Mouse (Mus musculus) bone marrow macrophage, adult 2 months (primary cell): ENCODE measurements at regions not wholly inside any gene's neighbourhood (a gene's known extent, or its start where the extent isn't known, plus 50 kb on each side); places are given as distances from the start of the nearest gene placed in this dataset.
A peak's percentile ranks its signal among the peaks of the same experiment; 100 is the strongest.

Experiments
- H3K27ac ChIP-seq: 2 replicates; pipeline ENCODE4 v1.5.1; 2012; ENCODE audit warnings: low read depth, low read length; ENCODE audit not compliant: insufficient read depth
- H3K4me1 ChIP-seq: 2 replicates; pipeline ENCODE4 v1.6.1; 2012; ENCODE audit warnings: low read length; ENCODE audit not compliant: control insufficient read depth, insufficient read depth
- H3K4me3 ChIP-seq: 2 replicates; pipeline ENCODE4 v1.5.1; 2012; ENCODE audit warnings: mild to moderate bottlenecking, low read length, moderate library complexity; ENCODE audit not compliant: insufficient read depth
- CTCF ChIP-seq: IDR thresholded peaks from 2 replicates; pipeline ENCODE4 v1.5.1; 2012; ENCODE audit warnings: low read depth, mild to moderate bottlenecking, low read length, moderate library complexity
- POLR2A ChIP-seq: IDR thresholded peaks from 2 replicates; pipeline ENCODE4 v1.6.1; 2012; ENCODE audit warnings: mild to moderate bottlenecking, low read depth, low read length, borderline replicate concordance

- no peak for TF ChIP-seq CTCF
- no peak for TF ChIP-seq POLR2A
- no peak overlapping the region for H3K27ac ChIP-seq
- H3K4me1 ChIP-seq = no peaks in the 10 kb centered on the region
- H3K4me3 ChIP-seq = no peak overlapping the region
Measured at GRCm38 (mm10) chr4:54515934-54516333, 428.9 kb upstream of the Zfp462 start.

DNA sequence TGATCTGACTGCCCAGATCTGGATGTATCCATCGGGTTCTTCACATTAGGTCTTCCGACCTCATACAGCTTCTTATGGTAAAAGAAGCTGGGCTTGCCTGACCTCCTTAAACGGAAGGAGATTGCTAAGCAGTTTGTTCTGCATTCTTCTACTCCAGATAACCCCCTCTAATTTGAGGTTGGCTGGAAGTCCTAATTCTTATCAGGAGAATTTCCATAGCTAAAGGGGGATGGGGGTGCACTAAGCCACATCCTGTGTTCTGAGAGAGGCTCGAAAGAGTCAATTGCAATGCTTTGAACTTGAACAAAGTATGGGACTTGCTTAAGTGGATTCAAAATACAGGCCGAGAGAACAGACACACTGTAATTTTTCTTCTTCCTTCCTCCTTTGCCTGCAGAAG is 421.6 kb upstream of the Zfp462 start:
- H3K27ac ChIP-seq = peak overlapping the region; percentile 63
- peaks cover 24% of the 10 kb centered on the region for H3K4me1 ChIP-seq
- no peak overlapping the region for H3K4me3 ChIP-seq
- TF ChIP-seq CTCF (no peak), POLR2A (no peak)

DNA sequence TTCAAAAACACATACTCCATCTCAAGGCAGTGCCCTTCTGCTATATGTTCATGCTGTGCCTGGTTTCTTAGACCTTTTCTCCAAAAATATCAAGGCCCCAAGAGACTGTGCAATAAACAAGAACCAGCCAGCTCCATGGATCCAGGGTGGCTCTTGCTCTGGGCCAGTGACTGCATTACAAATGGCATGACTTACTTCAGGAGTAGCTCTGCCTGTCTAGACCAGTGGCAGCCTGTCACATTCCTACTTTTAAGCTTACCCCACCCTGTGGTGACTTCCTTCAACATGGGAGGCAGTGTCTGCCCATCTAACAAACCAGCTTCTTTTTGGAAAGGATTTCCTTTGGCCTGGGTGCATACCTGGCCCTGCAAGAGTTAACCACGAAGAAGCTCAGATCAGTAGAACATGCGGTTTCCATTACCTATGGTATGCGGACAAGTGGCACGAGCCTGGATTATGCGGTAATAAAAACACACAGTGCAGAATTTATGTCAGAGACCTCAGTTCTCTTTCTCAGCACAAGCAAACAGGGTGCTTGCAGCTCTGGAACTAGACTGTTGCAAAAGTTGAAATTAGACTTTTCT is 418.8 kb upstream of the Zfp462 start:
- Histone ChIP-seq H3K4me1 (peaks cover 26% of the 10 kb centered on the region), H3K4me3 (no peak overlapping the region), H3K27ac (no peak overlapping the region)
- TF ChIP-seq CTCF = no peak
- TF ChIP-seq POLR2A = no peak

GRCm38 (mm10) chr4:54527660-54528059 is 417.2 kb upstream of the Zfp462 start:
- no peak overlapping the region for H3K4me3 ChIP-seq
- peaks cover 26% of the 10 kb centered on the region for H3K4me1 ChIP-seq
- TF ChIP-seq CTCF (no peak), POLR2A (no peak)
- peak overlapping the region; percentile 72 for H3K27ac ChIP-seq

DNA sequence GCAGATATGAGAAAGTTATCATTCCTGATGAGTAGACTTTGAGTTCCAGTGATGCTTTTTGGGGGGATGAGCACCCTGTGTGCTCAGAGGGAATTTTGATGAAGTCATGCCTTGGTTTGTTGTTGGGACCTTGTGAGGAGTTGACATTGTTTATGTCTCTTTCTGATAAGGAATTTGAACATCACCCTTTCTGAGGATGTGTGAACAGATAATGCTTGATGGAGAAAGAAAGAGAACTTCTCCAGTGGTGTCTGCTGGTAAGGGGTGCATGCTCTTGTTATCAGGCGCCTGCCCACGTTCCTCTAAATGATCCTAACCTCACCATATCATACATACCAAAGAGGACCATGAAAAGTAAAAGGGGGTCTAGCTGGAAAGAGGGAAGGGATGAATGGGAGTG is 413.1 kb upstream of the Zfp462 start:
- Histone ChIP-seq H3K4me1 (peaks cover 14% of the 10 kb centered on the region), H3K4me3 (no peak overlapping the region), H3K27ac (no peak overlapping the region)
- TF ChIP-seq POLR2A (no peak), CTCF (no peak)

GRCm38 (mm10) chr4:54533846-54534245 is 411.0 kb upstream of the Zfp462 start:
- TF ChIP-seq CTCF = no peak
- no peak for TF ChIP-seq POLR2A
- H3K4me1 ChIP-seq = peaks cover 2% of the 10 kb centered on the region
- no peak overlapping the region for H3K27ac ChIP-seq
- no peak overlapping the region for H3K4me3 ChIP-seq

DNA sequence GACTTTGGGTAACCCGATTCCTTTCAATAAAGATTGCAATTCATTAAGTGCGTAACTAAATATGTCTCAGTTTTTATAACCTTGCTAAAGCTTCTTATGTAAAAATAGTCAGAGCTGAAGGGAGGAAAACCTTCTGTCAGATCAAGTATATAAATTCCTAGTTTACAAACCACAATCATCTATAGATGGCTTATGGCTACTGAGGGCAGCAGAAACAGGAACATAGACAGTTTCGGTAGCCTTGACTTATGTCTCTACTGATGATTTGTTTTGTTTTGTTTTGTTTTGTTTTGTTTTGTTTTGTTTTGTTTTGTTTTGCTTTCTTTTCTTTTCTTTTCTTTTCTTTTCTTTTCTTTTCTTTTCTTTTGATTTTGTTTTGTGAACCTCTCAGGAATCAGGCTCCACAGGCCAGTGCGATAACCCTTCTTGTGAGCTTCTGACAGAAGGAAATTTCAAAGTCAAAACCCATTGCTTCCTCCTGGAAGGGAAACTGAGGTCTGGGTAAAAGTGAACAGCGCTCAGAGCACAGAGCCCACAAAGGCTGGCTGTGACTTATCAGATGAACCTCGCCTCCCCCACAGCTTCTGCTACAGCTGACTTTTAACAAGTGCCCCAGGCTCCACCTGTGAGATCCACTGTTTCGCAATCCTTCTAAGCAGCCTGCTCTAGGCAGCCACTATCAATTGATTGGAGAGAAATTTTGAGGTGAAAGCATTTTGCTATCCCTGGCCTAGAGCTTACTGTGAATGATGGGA is 391.8 kb upstream of the Zfp462 start:
- Histone ChIP-seq H3K4me3 (no peak overlapping the region), H3K4me1 (no peaks in the 10 kb centered on the region), H3K27ac (no peak overlapping the region)
- TF ChIP-seq POLR2A (no peak), CTCF (no peak)

DNA sequence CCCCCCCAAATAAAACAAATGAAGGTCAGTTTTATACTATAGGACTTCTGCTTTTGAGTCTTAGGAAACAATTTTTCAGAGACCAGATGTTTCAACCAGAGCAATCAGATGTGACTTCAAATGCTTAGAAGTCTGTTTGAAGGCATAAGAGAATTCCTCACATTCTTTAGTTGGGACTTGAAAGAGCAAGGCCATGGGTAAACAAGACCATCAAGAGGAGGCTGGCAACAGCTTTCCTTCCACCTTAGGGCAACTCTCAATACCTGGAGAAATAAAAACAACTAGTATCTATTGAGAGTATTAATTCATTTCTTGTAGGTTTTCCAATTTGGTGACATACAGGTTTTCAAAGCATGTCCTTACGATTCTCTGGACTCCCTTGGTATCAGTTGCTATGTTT is 381.8 kb upstream of the Zfp462 start:
- TF ChIP-seq POLR2A = no peak
- TF ChIP-seq CTCF = no peak
- no peak overlapping the region for H3K27ac ChIP-seq
- no peaks in the 10 kb centered on the region for H3K4me1 ChIP-seq
- no peak overlapping the region for H3K4me3 ChIP-seq

DNA sequence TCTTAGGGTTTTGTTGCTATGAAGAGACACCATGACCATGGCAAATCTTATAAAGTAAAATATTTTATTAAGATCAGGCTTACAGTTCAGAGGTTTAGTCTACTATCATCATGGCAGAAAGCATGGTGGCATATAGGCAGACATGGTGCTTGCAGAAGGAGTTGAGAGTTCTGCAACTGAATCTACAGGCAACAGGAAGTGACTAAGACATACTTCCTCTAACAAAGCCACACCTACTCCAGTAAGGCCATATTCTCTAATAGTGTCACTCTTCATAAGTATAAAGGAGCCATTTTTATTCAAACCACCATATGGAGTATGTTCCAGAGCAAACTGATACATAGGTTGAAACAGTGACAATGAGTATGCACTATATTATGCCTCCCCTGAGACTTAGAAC is 371.7 kb upstream of the Zfp462 start:
- TF ChIP-seq CTCF (no peak), POLR2A (no peak)
- no peaks in the 10 kb centered on the region for H3K4me1 ChIP-seq
- H3K4me3 ChIP-seq = no peak overlapping the region
- H3K27ac ChIP-seq = no peak overlapping the region

GRCm38 (mm10) chr4:54587197-54587596 is 357.7 kb upstream of the Zfp462 start:
- no peak overlapping the region for H3K4me3 ChIP-seq
- H3K27ac ChIP-seq = no peak overlapping the region
- no peaks in the 10 kb centered on the region for H3K4me1 ChIP-seq
- TF ChIP-seq POLR2A (no peak), CTCF (no peak)

DNA sequence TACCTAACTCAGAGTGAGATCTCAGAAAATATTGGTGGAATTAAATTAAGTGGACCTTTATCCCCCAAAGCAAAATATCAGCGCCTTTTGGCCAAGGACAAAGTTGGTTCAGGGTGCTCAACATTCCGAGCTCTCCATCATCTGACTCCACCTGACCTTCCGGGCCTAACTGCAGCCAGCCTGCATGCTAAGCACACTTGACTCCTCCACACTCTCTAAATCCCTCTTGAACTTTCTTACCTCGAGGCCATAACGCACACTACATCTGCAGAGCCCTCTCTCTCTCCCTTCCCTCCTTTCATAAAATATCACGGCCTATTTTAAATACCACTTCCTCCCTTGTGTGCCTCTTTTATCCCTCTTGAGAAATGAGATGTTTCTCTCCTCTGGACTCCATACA is 356.1 kb upstream of the Zfp462 start:
- TF ChIP-seq CTCF (no peak), POLR2A (no peak)
- Histone ChIP-seq H3K4me3 (no peak overlapping the region), H3K27ac (no peak overlapping the region), H3K4me1 (no peaks in the 10 kb centered on the region)
